Mouse (Mus musculus): ENCODE measurements around the gene Egln1.

The Egln1 gene

DNA sequence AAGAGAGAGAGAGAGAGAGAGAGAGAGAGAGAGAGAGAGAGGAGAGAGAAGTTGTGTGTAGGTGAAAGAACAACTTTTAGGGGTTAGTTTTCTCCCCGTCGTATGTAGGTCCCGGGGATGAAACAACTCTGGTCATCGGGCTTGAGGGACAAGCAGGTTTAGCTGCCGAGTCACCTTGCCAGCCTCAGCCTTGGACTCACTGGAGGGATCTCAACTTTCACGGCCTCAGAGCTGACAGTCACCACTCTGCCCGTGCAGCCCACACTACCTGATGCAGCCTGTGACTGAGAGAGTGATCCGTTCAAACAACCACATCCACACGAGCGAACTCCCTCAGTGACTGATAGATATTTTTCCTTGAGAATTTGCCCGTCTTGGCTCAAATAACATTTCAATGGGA, 20.1 kb downstream of the Egln1 start:
- Histone ChIP-seq H3K36me3 (ENCODE audit: control insufficient read depth, insufficient read depth, low read length, poor library complexity, severe bottlenecking) (no peaks in the 10 kb centered on the region), H3K27me3 (ENCODE audit: control insufficient read depth, insufficient read depth, low read length, poor library complexity, severe bottlenecking) (no peaks in the 10 kb centered on the region)
- DNase-seq (ENCODE audit: low read depth, low spot score): no peak

DNA sequence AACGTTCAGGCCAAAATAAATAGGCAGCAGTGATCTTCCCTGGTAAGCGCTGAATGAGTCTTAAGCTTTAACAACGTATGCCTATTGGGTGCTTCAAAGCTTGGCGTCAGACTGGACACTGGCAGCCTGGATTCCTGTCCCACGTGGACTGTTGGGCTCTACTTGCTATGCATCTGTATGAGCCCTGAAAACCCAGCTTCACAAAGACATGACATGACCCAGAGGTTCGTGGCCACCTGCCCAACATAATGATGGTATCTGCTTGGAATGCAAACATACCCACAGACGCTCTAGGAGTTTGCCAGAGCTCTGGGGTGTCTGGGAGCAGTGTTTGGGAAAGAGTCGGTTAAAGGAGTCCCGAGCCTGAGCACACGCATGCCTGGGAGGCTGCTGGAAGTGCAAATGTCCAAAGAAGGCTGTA, 22.8 kb downstream of the Egln1 start:
- Histone ChIP-seq H3K36me3 (ENCODE audit: control insufficient read depth, insufficient read depth, low read length, poor library complexity, severe bottlenecking) (no peaks in the 10 kb centered on the region), H3K27me3 (ENCODE audit: control insufficient read depth, insufficient read depth, low read length, poor library complexity, severe bottlenecking) (no peaks in the 10 kb centered on the region)
- DNase-seq (ENCODE audit: low read depth, low spot score): no peak

DNA sequence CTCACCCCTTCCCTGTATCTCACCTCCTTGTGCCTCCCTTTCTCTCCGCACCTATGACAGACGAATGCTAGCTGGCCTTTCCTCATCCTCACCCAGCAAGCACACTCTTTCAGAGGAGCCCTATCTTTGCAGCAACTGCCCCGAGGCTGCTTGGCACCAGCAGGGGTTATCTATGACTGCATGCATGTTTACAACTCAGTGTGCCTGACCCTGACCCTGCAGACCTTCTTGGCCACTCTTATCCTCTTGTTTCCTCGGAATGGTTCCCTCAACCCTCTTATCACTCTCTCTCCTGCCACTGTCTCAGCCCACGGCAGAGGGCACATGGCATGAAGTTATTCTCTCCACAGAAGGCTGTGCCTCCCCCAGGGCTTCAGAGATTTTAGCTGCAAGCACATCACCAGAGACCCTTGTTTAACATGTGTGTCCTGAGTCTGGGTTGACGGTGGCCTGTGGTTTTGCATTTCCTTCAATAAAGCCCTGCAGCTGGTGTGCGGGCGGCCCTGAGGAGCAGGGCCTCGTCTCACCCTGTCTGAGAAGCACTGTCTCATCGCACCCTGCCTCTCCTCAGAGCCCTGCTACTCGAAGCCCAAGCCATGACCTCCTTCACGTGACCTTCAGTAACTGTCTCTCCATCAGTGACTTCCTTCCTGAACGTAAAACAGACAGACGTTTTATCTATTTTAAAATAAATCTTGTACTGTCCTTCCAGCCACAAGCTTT, 23.4 kb downstream of the Egln1 start:
- no peaks in the 10 kb centered on the region for H3K36me3 ChIP-seq (ENCODE audit: control insufficient read depth, insufficient read depth, low read length, poor library complexity, severe bottlenecking)
- H3K27me3 ChIP-seq (ENCODE audit: control insufficient read depth, insufficient read depth, low read length, poor library complexity, severe bottlenecking): no peaks in the 10 kb centered on the region
- peak; percentile 49 for DNase-seq (ENCODE audit: low read depth, low spot score)

DNA sequence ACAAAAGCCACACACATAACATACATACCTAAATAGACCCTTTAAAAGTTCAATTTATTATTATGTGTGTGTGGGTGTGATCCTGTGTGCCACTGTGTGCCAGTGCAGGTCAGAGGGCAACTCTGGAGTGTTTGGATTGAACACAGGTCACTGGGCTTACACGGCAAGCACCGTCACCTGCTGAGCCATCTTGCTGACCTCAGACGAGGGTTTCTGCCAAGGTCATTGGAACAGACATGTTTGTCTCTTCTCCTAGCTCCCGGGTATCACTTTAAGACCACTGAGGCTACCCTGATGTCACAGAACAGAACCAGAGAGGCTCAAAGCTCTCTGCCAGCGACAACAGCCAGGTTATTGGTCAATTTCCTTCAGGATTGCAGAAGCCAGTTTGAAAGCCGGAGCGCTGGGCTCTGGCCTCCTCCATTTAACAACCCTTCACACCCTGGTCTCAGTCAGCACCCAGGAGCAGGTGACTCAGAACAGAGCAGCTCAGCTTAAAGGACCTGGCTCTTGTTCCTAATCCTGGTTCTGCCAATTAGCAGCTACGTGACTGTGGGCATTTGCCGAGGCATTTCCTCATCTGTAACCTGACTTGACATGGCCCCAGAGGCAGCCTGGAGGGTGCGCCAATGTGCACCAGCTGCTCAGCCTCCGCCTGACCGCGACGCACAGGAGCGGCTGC, 25.0 kb downstream of the Egln1 start:
- no peaks in the 10 kb centered on the region for H3K27me3 ChIP-seq (ENCODE audit: control insufficient read depth, insufficient read depth, low read length, poor library complexity, severe bottlenecking)
- H3K36me3 ChIP-seq (ENCODE audit: control insufficient read depth, insufficient read depth, low read length, poor library complexity, severe bottlenecking): no peaks in the 10 kb centered on the region
- peak; percentile 30 for DNase-seq (ENCODE audit: low read depth, low spot score)

DNA sequence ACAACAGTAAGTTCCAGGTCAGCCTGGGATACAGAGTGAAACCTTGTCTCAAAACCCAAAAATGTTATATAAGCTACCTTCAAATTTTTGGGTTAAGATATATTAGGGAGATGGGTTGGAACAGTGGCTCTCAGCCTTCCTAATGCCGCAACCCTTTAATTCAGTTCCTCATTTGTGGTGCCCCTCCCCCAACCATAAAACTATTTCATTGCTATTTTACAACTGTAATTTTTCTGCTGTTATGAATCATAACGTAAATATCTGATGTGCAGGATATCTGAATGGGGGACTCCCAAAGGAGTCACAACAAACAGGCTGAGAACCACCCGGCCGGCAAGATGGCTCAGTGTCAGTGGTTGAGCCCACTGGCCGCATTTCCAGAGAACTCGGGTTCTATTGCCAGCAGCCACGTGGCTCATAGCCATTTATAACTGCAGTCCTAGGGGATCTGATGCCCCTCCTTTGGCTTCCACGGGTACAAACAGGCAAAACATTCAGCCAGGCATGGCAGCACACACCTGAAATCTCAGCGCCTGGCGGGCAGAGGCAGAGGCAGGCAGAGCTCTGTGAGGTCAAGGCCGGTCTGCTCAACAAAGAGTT, 26.5 kb downstream of the Egln1 start:
- DNase-seq (ENCODE audit: low read depth, low spot score): peak; percentile 42
- H3K27me3 ChIP-seq (ENCODE audit: control insufficient read depth, insufficient read depth, low read length, poor library complexity, severe bottlenecking): no peaks in the 10 kb centered on the region
- no peaks in the 10 kb centered on the region for H3K36me3 ChIP-seq (ENCODE audit: control insufficient read depth, insufficient read depth, low read length, poor library complexity, severe bottlenecking)

DNA sequence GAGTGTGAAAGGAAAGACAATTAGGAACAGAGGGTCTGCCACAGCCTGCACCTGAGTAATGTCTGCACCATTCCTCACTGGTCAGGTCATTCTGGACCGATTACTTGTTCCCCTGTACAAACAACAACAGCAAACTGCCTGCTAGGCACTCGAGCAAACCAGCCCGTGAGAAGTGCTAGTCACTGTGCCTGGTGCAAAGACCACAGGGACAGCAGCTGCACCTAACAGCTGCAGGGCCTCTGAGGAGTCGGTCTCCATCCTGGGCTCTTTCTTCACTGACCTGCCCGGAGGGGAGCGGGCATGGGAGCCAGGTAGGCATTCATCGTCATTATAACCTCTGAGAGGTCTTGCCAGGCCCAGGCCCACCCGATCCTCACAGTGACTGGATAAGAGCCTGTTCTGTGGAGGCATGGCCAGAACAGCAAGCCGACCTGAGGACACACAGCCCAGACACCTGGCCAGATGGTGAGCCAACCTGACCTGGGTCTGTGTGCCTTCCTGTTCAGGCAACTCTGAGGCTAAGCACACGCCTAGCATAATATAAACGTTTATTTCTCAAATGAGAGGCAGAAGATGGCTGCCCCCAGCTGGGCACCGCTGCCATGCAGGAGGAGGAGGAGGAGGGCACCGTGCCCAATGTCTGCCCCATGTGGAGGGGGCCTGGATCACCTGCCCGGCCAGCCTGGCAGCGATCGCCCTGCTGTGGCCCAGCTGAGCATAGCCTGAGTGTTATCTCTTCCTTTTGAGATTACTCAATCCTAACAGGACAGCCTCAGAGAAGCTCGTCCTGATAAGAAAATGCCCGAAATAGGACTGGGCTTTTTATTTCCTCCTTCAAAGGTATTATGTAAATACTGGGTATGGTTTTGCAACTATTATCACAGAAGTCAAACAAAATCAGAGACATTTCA, 27.5 kb downstream of the Egln1 start:
- Histone ChIP-seq H3K27me3 (ENCODE audit: control insufficient read depth, insufficient read depth, low read length, poor library complexity, severe bottlenecking) (no peaks in the 10 kb centered on the region), H3K36me3 (ENCODE audit: control insufficient read depth, insufficient read depth, low read length, poor library complexity, severe bottlenecking) (no peaks in the 10 kb centered on the region)
- peak; percentile 44 for DNase-seq (ENCODE audit: low read depth, low spot score)

DNA sequence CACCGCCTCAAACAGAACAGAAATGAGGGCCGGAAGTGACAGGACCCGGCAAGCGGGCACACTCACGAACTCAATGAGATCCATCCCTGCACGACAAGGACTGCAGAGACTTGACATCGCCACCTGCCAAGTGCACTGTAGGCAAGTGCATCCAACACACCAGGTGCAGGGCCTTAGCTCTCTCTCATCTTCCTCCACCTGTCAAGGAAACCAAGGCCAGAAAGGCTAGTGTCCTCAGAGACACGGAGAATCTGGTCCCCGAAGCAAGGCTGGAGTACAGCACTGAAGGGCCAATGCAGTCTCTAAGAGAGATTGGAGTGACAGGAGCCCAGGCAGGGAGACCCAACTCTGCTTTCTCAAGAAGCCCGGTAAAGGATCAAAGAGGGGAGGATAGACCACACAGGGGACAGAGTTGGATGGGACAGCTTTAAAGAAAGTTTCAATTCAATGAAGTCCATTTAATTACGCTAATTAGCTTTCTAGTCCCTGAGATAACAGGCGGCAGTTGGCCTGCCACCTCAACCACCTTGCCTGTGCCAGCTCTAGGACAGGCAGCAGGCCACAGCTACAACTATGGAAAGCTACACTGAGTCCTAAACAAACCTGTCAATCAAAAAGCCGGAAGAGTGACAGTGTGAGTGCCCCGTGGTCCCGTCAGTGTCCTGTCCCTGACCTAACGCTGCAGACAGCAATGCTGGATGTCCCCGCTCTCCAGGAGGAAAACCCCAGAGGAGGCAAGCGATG, 31.2 kb downstream of the Egln1 start:
- Histone ChIP-seq H3K36me3 (ENCODE audit: control insufficient read depth, insufficient read depth, low read length, poor library complexity, severe bottlenecking) (no peaks in the 10 kb centered on the region; the same call in 1 of the 2 replicates), H3K27me3 (ENCODE audit: control insufficient read depth, insufficient read depth, low read length, poor library complexity, severe bottlenecking) (no peaks in the 10 kb centered on the region)
- no peak for DNase-seq (ENCODE audit: low read depth, low spot score)

DNA sequence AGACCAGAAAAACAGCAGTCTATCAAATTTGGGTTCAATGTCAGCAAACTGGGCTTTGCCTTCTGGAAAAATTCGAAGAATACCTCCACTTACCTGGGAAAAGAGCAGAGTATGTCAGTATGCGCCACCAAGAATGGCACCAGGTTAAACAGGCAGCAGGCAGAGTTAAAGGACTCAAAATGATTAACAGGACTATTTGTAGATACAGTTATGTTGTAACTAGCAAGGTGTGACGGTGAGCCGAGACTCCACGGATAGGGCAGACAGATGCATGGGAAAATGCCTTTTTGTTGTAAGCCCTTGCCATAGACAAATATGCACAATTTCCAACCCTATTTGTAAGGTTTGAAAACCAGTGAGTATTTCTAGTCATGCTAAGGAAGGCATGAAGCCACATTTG, 35.1 kb downstream of the Egln1 start:
- no peak for DNase-seq (ENCODE audit: low read depth, low spot score)
- H3K27me3 ChIP-seq (ENCODE audit: control insufficient read depth, insufficient read depth, low read length, poor library complexity, severe bottlenecking): no peaks in the 10 kb centered on the region
- no peaks in the 10 kb centered on the region; the same call in none of the 2 replicates for H3K36me3 ChIP-seq (ENCODE audit: control insufficient read depth, insufficient read depth, low read length, poor library complexity, severe bottlenecking)

DNA sequence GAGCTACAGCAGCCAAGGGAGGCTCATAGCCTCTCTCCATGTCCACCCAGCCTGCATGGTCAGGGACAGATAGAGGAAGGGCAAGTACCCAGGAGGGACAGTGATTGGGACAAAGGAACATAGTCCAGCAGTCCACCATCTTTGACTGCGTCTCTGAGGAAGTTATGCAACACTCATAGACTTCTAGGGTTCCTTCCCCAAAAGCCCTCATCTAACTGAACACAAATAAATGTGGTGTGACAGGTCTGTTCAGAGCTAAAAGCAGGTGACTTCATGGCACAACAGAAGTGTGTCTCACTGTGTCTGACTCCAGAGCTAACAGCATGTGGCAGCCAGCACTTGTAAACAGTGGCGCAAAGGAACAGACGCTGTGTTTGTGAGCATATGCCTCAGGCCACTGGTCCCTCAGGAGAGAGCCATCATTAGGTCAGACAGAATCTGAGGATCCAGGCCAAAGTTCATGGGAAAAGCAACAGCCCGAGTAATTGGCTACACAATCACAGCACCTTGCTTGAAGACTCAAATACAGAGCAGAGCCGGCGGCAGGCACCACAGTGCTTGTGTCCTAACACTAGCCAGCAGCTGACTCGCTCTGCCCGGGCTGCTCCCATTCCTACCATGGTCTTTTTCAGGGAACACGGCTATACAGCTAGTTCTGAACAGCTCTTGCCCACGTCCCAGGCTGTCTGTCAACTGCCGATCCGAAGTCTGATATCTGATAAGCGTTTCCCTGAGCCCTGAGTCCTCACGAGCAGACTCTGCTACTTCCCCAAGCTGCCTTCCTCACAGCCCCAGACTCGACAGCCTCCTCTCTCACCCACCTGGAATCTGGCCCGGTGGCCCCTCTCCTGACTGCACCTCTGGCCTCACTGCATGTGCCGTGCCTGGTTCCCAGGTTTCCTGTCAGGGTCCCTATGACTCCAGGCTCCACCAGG, 36.9 kb downstream of the Egln1 start:
- DNase-seq (ENCODE audit: low read depth, low spot score): no peak
- peaks cover 1% of the 10 kb centered on the region for H3K36me3 ChIP-seq (ENCODE audit: control insufficient read depth, insufficient read depth, low read length, poor library complexity, severe bottlenecking)
- no peaks in the 10 kb centered on the region for H3K27me3 ChIP-seq (ENCODE audit: control insufficient read depth, insufficient read depth, low read length, poor library complexity, severe bottlenecking)

DNA sequence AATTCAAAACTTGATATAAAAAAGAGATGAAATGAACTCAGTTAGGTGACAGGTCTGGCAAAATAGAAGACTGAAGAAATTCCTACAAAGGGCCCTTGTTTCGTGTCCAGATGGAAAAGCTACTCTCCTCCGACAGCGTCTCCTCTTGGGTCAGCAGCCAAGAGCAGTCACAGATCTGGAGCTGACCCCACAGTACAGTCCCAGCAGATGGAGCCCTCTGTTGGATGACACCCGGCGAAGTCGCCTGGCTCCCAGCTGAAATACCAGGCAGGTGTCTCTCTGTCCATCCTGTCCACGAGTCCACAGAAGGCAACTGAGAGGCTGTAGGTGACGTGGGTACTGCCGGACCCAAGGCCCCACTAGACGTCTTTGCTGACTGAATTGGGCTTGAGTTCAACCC, 38.8 kb downstream of the Egln1 start:
- DNase-seq (ENCODE audit: low read depth, low spot score): no peak
- Histone ChIP-seq H3K36me3 (ENCODE audit: control insufficient read depth, insufficient read depth, low read length, poor library complexity, severe bottlenecking) (peaks cover 4% of the 10 kb centered on the region), H3K27me3 (ENCODE audit: control insufficient read depth, insufficient read depth, low read length, poor library complexity, severe bottlenecking) (no peaks in the 10 kb centered on the region)

DNA sequence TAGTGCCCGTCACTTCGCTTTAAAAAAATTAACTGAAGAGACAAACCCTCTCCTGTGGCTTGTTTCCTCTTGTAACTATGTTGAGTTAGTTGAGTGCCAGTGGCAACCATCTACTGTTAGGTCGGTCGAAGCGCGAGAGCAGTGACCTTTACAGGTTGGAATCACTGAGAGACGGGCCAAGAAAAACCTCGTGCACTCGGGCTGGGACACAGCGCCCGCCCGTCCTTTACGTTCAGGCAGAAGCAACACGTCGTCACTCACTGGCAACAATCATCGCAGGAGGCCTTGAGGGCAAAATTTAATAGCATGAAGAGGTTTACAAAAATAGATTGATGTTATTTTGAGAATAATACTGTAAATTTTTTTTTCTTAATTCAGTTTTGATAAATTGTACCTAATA, 39.2 kb downstream of the Egln1 start:
- DNase-seq (ENCODE audit: low read depth, low spot score): no peak
- Histone ChIP-seq H3K27me3 (ENCODE audit: control insufficient read depth, insufficient read depth, low read length, poor library complexity, severe bottlenecking) (no peaks in the 10 kb centered on the region), H3K36me3 (ENCODE audit: control insufficient read depth, insufficient read depth, low read length, poor library complexity, severe bottlenecking) (peaks cover 4% of the 10 kb centered on the region)

DNA sequence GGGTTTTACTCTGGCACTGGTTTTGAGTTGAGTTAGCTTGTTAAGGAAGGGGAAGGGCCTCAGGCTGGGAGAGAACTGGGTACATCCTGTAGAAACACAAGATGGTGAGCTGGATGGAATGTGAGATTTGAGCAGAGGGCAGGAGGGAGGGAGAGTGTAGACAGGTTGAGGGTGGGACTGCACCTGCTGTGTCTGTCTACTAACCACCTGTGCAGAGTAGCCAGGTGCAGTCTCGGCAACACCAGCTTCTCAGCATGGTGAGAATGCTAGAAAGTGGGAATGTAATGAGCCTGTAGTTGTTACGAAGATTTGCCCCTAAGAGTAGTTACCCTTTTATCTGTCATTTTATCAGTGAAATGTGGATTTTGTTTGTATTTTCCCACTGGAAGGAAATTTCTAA, 43.6 kb downstream of the Egln1 start:
- peaks cover 12% of the 10 kb centered on the region for H3K36me3 ChIP-seq (ENCODE audit: control insufficient read depth, insufficient read depth, low read length, poor library complexity, severe bottlenecking)
- DNase-seq (ENCODE audit: low read depth, low spot score): no peak
- no peaks in the 10 kb centered on the region for H3K27me3 ChIP-seq (ENCODE audit: control insufficient read depth, insufficient read depth, low read length, poor library complexity, severe bottlenecking)

DNA sequence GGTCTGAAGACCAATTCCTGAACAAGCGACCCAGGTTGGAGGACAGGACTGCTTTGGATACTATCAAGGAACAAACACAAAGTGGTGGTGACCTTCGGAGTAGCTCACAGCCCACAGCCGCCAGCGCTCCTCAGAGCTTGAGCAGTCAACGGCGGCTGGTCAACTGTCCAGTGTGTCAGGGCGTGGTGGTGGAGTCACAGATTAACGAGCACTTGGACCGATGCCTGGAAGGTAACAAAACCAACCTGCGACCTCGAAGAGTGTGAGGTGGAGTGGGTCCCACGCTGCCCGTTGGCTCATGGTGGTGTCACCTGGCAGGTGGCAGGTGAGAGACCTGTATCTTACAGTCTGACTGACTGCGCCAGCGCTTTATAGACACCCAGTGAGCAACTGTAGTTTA, 45.9 kb downstream of the Egln1 start:
- Histone ChIP-seq H3K27me3 (ENCODE audit: control insufficient read depth, insufficient read depth, low read length, poor library complexity, severe bottlenecking) (no peaks in the 10 kb centered on the region), H3K36me3 (ENCODE audit: control insufficient read depth, insufficient read depth, low read length, poor library complexity, severe bottlenecking) (peaks cover 11% of the 10 kb centered on the region)
- no peak for DNase-seq (ENCODE audit: low read depth, low spot score)

All from splenic B cell, adult 2 months (primary cell).